Mouse (Mus musculus): ENCODE measurements around the gene Olfr1287.

Olfr1287 gene

GRCm38 (mm10) chr2:111448842-111449241 lies at the start of gene Olfr1287:
Gene Olfr1287 (plus strand): TSS chr2:111449142.
- DNase-seq (ENCODE audit: low read depth) = no peak

- no peak for DNase-seq (ENCODE audit: low read depth)
These were observed 26.0 kb upstream of the Olfr1287 start, which contains the start of gene Olfr1286 for GRCm38 (mm10) chr2:111422931-111423330. Gene Olfr1286 (minus strand): TSS chr2:111423115.

GRCm38 (mm10) chr2:111473801-111474200 lies 24.9 kb downstream of the Olfr1287 start, which contains the start of gene Olfr1288:
Gene Olfr1288 (plus strand): TSS chr2:111474101.
- no peak for DNase-seq (ENCODE audit: low read depth)

GRCm38 (mm10) chr2:111480519-111480918 lies 31.6 kb downstream of the Olfr1287 start, which contains the start of gene Olfr1289:
Gene Olfr1289 (plus strand): TSS chr2:111480819.
- no peak for DNase-seq (ENCODE audit: low read depth)

- DNase-seq (ENCODE audit: low read depth) = no peak
These were observed 44.8 kb downstream of the Olfr1287 start, which contains the start of gene Olfr1290 for GRCm38 (mm10) chr2:111493729-111494128. Gene Olfr1290 (minus strand): TSS chr2:111493829.

GRCm38 (mm10) chr2:111496880-111497279 lies 47.9 kb downstream of the Olfr1287 start, which contains the start of gene Olfr1291-ps1:
Gene Olfr1291-ps1 (plus strand): TSS chr2:111497180.
- no peak for DNase-seq (ENCODE audit: low read depth)

All from NIH3T3 (cell line).